ENCODE assay signal across 23 mouse cellular contexts in genomic region chr1:135210421-135210820, GRCm38 (mm10). TPM values are rescaled to one million over a fixed set of nuclear protein-coding genes. Genes with fewer than 3 reads are reported as not detected.
"Had no signal": no experiment of that assay in that cellular context is flagged by ENCODE, and none has a peak within 500 bp of the region (broad histone marks: within the 10 kb centered on the region; RNA-seq: fewer than 3 reads in every experiment).

No protein-coding gene starts in this region.

- H3K9ac ChIP-seq: liver, embryonic 14.5 days; lung, embryonic 15.5 days; midbrain, embryonic 13.5 days; midbrain, embryonic 15.5 days; neural tube, embryonic 13.5 days; neural tube, embryonic 15.5 days had no signal

- ATAC-seq: lung, postnatal 0 days; midbrain, embryonic 13.5 days; midbrain, embryonic 15.5 days had no signal

- H3K27me3 ChIP-seq: lung, embryonic 15.5 days; midbrain, embryonic 13.5 days; midbrain, embryonic 15.5 days; neural tube, embryonic 13.5 days; neural tube, embryonic 15.5 days had no signal

- H3K4me1 ChIP-seq: lung, embryonic 15.5 days; midbrain, embryonic 13.5 days; midbrain, embryonic 15.5 days; neural tube, embryonic 13.5 days; neural tube, embryonic 15.5 days had no signal

- H3K4me3 ChIP-seq: lung, embryonic 15.5 days; midbrain, embryonic 13.5 days; midbrain, embryonic 15.5 days; neural tube, embryonic 13.5 days; neural tube, embryonic 15.5 days had no signal

- DNase-seq: lung, adult 2 months; lung, postnatal 14 days; lung, postnatal 36 days; right cerebral cortex, adult 18-20 months; right cerebral cortex, postnatal 25 days; spleen, adult 18-20 months; thymus, adult 18-20 months; thymus, postnatal 14 days; thymus, postnatal 36 days had no signal

- H3K27ac ChIP-seq: liver, embryonic 14.5 days; lung, embryonic 15.5 days; macrophage; midbrain, embryonic 13.5 days; midbrain, embryonic 15.5 days; neural tube, embryonic 13.5 days; neural tube, embryonic 15.5 days had no signal

- H3K4me2 ChIP-seq: lung, embryonic 15.5 days; midbrain, embryonic 11.5 days; midbrain, embryonic 13.5 days; midbrain, embryonic 15.5 days; neural tube, embryonic 13.5 days; neural tube, embryonic 15.5 days had no signal

- H3K36me3 ChIP-seq: lung, embryonic 15.5 days; midbrain, embryonic 13.5 days; midbrain, embryonic 15.5 days; neural tube, embryonic 13.5 days; neural tube, embryonic 15.5 days had no signal

- H3K9me3 ChIP-seq: lung, embryonic 15.5 days; megakaryocyte, embryonic 14.5 days; midbrain, embryonic 13.5 days; midbrain, embryonic 15.5 days; neural tube, embryonic 13.5 days; neural tube, embryonic 15.5 days had no signal

RNA-seq across cellular contexts. Expression of gene Gpr37l1, which starts 42.9 kb away (rescaled TPM):
- total RNA-seq: megakaryocyte progenitor cell, adult 5-6 weeks; monocyte, adult 5-6 weeks had no signal
- polyA plus RNA-seq: liver, embryonic 16.5 days; macrophage; midbrain, embryonic 11.5 days; neural tube, embryonic 11.5 days had no signal

RNA-seq across cellular contexts. Expression of gene Elf3, which starts 47.9 kb away (rescaled TPM):
- total RNA-seq: monocyte, adult 5-6 weeks had no signal
- polyA plus RNA-seq: macrophage had no signal
